Mouse (Mus musculus): ENCODE results near the gene Slc40a1. TPM values are rescaled to one million over a fixed set of nuclear protein-coding genes. Genes with fewer than 3 reads are reported as not detected.

Slc40a1 gene
- total RNA-seq, 2 experiments from 2014 or later, result 16.4 to 25.5 TPM

- no peak for DNase-seq (ENCODE audit: extremely low spot score in 1 of 2, low spot score in 2 of 2)
- intact Hi-C loops (cut with DNase I), result no loop called here
These were observed 34.3 kb downstream of the Slc40a1 start for GRCm38 (mm10) chr1:45891986-45892385.

DNA sequence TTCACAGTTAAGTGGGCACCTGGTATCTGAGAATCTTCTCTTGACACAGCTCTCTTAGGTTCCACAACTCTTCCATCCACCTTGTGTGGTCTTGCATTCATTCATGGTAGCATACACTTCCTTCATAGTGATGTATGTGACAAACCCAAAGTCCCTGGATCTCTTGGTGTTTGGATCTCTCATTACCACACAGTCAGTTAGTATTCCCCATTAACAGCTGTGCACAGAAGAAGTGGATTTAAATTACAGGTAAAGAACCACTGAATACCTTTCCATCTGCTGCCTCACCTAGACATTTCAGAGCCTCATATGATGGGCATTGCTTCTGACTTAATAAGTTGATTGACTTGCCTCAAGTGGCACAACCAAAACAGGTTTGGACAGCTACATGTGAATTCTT is 36.1 kb downstream of the Slc40a1 start, which contains the start of gene Gm5269:
Gm5269 (minus strand) TSS at position 101 of the 400 bp plus-strand sequence.
- DNase-seq (ENCODE audit: extremely low spot score in 1 of 2, low spot score in 2 of 2), result no peak
- intact Hi-C loops (cut with DNase I), result no loop called here

GRCm38 (mm10) chr1:45886800-45887199 is 39.5 kb downstream of the Slc40a1 start:
- DNase-seq (ENCODE audit: extremely low spot score in 1 of 2, low spot score in 2 of 2), result no peak
- intact Hi-C loops (cut with DNase I), result no loop called here

- DNase-seq (ENCODE audit: extremely low spot score in 1 of 2, low spot score in 2 of 2), result no peak
These were observed 42.9 kb downstream of the Slc40a1 start for GRCm38 (mm10) chr1:45883378-45883777.

GRCm38 (mm10) chr1:45882076-45882475 is 44.2 kb downstream of the Slc40a1 start:
- DNase-seq (ENCODE audit: extremely low spot score in 1 of 2, low spot score in 2 of 2), result no peak
- intact Hi-C loops (cut with DNase I), result no loop called here

More at GRCm38 (mm10) chr1:45883378-45883777, 42.9 kb downstream of the Slc40a1 start:
- intact Hi-C loops (cut with DNase I), result no loop called here

GRCm38 (mm10) chr1:45881228-45881832 is 45.0 kb downstream of the Slc40a1 start:
- intact Hi-C loops (cut with DNase I), result no loop called here
- DNase-seq (ENCODE audit: extremely low spot score in 1 of 2, low spot score in 2 of 2), result no peak

- intact Hi-C loops (cut with DNase I), result no loop called here
- DNase-seq (ENCODE audit: extremely low spot score in 1 of 2, low spot score in 2 of 2), result no peak
These were observed 48.9 kb downstream of the Slc40a1 start for GRCm38 (mm10) chr1:45877463-45877862.

DNA sequence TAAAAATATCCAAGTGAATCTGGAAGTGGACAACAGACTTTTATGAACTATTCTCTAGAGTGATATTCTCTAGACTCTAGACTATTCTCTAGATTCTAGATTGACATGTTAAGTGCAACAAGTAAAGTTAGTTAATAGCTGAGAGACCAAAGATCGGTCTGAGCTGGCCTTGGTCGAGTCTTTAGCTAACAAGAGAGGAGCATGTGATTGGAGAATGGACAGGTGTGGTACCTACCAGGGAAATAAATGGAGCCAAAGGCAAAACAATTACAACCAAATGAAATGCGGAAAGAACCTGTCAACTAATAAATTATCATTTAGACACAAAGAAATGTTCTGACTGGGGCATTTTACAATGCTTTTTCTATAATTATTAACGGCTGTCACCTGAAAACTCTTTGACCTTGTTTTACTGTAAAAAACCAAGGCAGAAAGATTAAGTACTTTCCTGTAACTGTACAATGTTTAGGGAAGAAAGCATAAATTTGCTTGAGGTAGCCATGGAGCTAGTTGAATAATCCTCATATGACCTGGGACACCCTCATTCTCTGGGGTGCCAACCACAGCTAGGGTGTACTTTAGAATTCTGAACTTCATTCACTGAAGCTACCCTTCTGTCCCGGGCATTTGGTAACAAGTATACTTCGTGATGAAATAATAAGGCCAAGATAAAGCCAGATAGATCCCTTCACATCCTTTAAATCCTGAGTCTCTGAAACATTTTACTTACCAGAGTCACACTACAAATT is 49.7 kb downstream of the Slc40a1 start:
- intact Hi-C loops (cut with DNase I), result no loop called here
- DNase-seq (ENCODE audit: extremely low spot score in 1 of 2, low spot score in 2 of 2), result no peak

DNA sequence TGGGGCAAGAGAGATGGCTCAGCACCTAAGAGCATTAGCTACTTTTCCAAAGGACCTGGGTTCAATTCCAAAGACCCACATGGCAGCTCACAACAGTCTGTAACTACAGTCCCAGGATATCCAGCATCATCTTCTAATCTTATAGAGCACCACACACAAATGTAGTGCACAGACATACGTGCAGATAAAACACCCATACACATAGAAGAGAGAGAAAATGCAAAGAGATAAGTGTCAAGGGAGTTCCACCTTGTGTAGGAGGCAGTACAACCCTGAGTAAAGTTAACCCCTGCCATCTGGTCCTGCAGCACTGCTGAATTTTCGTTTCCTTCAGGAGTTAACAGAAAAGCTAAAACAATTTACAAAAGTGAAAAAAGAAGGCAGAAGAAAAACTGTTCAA is 50.7 kb downstream of the Slc40a1 start:
- no peak for DNase-seq (ENCODE audit: extremely low spot score in 1 of 2, low spot score in 2 of 2)
- intact Hi-C loops (cut with DNase I), result no loop called here

GRCm38 (mm10) chr1:45873250-45873649 is 53.1 kb downstream of the Slc40a1 start:
- no peak for DNase-seq (ENCODE audit: extremely low spot score in 1 of 2, low spot score in 2 of 2)
- intact Hi-C loops (cut with DNase I), result no loop called here

DNA sequence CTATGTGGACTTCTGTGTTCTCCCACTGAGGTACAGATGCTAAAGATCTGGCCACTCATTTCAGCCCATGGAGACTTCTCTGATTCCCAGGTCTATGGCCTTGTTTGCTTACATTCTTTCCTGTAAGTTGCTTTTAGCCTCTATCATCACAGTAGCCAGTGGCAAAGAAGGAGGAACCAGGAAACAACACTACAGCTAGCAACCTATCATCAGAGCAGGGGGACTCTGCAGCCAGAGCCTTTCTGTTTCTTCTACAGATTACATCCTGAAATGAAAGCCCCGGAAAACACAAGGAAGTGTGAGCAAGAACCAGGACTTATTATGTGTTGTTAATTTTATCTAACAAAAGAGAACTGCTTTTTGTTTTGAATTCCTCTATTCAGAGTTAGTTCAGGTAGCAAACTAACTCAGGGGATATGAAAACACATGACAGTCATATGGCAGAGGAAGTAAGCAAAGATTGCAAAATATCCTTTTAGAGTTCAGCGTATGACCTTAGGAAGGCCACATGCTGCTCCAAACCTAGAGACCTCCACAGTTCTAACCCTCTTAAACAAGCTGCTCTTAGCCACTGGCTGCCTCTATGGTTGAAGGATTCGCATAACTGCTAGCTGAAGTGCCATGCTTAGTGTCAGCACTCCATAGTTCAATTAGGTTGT is 57.7 kb downstream of the Slc40a1 start:
- intact Hi-C loops (cut with DNase I), result no loop called here
- DNase-seq (ENCODE audit: extremely low spot score in 1 of 2, low spot score in 2 of 2), result no peak

- no peak for DNase-seq (ENCODE audit: extremely low spot score in 1 of 2, low spot score in 2 of 2)
- intact Hi-C loops (cut with DNase I), result no loop called here
These were observed 58.3 kb downstream of the Slc40a1 start for GRCm38 (mm10) chr1:45868050-45868449.

- intact Hi-C loops (cut with DNase I), result no loop called here
- no peak for DNase-seq (ENCODE audit: extremely low spot score in 1 of 2, low spot score in 2 of 2)
These were observed 59.9 kb downstream of the Slc40a1 start for GRCm38 (mm10) chr1:45866288-45867018.

GRCm38 (mm10) chr1:45865727-45866126 is 60.6 kb downstream of the Slc40a1 start:
- intact Hi-C loops (cut with DNase I), result no loop called here
- no peak for DNase-seq (ENCODE audit: extremely low spot score in 1 of 2, low spot score in 2 of 2)

GRCm38 (mm10) chr1:45865316-45865715 is 61.0 kb downstream of the Slc40a1 start:
- intact Hi-C loops (cut with DNase I), result no loop called here
- DNase-seq (ENCODE audit: extremely low spot score in 1 of 2, low spot score in 2 of 2), result no peak

DNA sequence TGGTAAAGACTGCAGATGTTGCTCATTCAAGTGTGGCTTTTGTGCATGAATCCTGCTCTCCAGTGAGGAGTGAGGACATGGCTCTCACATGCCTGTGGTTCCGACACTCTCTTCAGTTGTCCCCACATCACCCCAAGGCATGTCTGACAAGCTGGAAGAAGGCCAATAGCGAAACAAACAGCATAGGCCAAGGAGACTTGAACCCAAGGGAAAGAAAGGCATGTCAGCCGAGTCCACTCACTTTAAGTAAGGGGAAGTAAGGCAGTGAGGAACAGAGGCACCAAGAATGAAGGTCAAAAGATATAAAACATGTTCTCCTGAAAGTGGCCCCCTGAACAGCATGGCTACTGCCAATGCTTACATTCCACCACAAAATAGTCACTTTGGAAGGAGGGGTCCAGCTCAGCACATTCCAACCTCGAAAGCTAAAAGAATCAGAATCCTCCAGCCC is 61.7 kb downstream of the Slc40a1 start:
- DNase-seq (ENCODE audit: extremely low spot score in 1 of 2, low spot score in 2 of 2), result no peak
- intact Hi-C loops (cut with DNase I), result no loop called here

DNA sequence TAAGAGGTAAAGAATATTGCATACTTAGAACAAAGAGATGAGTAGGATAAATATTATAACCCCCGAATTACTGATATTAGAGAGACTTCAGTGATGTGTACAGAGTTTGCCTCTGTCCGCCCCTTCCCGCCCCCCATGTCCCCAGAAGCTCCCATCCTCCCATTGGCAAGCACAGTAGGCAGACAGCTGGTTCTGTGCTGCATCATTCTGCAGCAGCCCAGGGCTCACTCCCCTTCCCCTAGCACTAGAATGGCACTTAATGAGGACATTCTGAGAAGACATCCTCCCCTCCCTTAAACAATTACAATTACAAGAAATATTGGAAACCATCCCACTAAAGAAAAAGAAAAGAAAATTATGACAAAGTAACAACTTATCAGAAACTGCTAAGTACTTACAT is 62.7 kb downstream of the Slc40a1 start:
- DNase-seq (ENCODE audit: extremely low spot score in 1 of 2, low spot score in 2 of 2), result no peak
- intact Hi-C loops (cut with DNase I), result no loop called here

GRCm38 (mm10) chr1:45861162-45861561 is 65.2 kb downstream of the Slc40a1 start:
- DNase-seq (ENCODE audit: extremely low spot score in 1 of 2, low spot score in 2 of 2), result no peak
- intact Hi-C loops (cut with DNase I), result no loop called here

GRCm38 (mm10) chr1:45860349-45860748 is 66.0 kb downstream of the Slc40a1 start:
- intact Hi-C loops (cut with DNase I), result no loop called here
- DNase-seq (ENCODE audit: extremely low spot score in 1 of 2, low spot score in 2 of 2), result no peak

Data from left cerebral cortex, postnatal 10 days (tissue).